In the genomic region with DNA sequence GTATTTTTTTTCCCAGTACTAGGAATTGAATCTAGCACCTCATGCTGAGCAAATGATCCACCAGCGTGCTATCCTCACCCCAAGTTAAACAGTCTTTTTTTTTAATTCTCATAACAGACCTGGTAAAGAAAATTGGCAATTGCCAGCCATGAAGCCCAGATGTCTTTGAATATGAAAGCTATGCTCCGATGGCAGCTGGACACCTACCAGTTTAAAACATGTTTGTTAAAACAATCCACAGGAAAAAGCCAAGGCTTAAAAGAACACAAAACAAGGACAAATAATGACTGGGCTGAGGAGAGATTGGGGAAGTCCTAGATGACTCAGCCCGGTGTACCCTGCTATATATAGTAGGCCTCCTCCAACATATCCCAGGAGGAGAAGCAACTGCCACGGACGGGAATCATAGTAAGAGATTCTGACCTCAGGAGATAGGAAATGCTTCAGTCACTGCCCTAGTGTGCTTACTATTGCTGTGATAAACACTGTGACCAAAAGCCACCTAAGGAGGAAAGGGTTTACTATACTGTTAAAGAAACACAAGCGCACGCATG, we compare ENCODE assay signal across 19 mouse cellular contexts. TPM values are rescaled to one million over a fixed set of nuclear protein-coding genes. Genes with fewer than 3 reads are reported as not detected.
DNase-seq lines count a peak whose midpoint lies in the region; ATAC-seq and TF ChIP-seq lines count a peak whose summit lies in the region.
"Had no signal": no experiment of that assay in that cellular context is flagged by ENCODE, and none has a peak within 500 bp of the region (broad histone marks: within the 10 kb centered on the region; RNA-seq: fewer than 3 reads in every experiment).

No protein-coding gene starts in this region.

- peak overlapping the region; percentile 43 for H3K27ac ChIP-seq in gastrocnemius, adult 2 months
- peak overlapping the region; percentile 4; the same call in 1 of the 2 replicates for H3K27ac ChIP-seq in left cerebral cortex, adult 2 months
- H3K27ac ChIP-seq in heart, postnatal 0 days (ENCODE audit: low read depth) = peak overlapping the region; percentile 56
- H3K27ac ChIP-seq in cerebellum, adult 2 months (ENCODE audit: insufficient read depth, low read length) = no peak overlapping the region
- H3K27ac ChIP-seq: embryonic facial prominence, embryonic 13.5 days; hindbrain, embryonic 12.5 days; limb, embryonic 15.5 days had no signal

- ATAC-seq in heart, postnatal 0 days (ENCODE audit: insufficient read depth, low read depth) = peak; percentile 54; the same call in 1 of the 2 replicates
- ATAC-seq: activated CD4-positive, CD25-positive, alpha-beta regulatory T cell, adult 4 months; forebrain, embryonic 14.5 days had no signal

- no peak for TF ChIP-seq POLR2A in cerebellum, adult 2 months (IDR thresholded peaks at IDR 0.05; ENCODE audit: borderline replicate concordance, insufficient read depth, low read length)

- H3K9me3 ChIP-seq in heart, postnatal 0 days (replicated peaks; ENCODE audit: control insufficient read depth, low read length) = no peaks in the 10 kb centered on the region
- H3K9me3 ChIP-seq: embryonic facial prominence, embryonic 13.5 days; G1E; hindbrain, embryonic 12.5 days; limb, embryonic 15.5 days had no signal

- DNase-seq in gastrocnemius, adult 2 months = no peak
- DNase-seq in gastrocnemius, postnatal 14 days = no peak
- no peak for DNase-seq in left cerebral cortex, adult 2 months (ENCODE audit: extremely low spot score in 1 of 2, low spot score in 2 of 2)
- DNase-seq in left cerebral cortex, postnatal 4 days = no peak
- DNase-seq in NIH3T3 (ENCODE audit: low read depth) = peak; percentile 44
- DNase-seq in heart, postnatal 0 days (ENCODE audit: low spot score) = peak; percentile 28
- DNase-seq in cerebellum, adult 2 months = no peak
- no peak for DNase-seq in urinary bladder, adult 2 months (ENCODE audit: low spot score)
- DNase-seq: cerebellum, postnatal 10 days; gastrocnemius, postnatal 10 days; right cerebral cortex, postnatal 25 days had no signal

- intact Hi-C loops in gastrocnemius, adult 2 months (cut with DNase I) = loop anchor here (5.0 kb wide), 1 partner anchor 42 kb away; no protein-coding TSS in a partner anchor
- intact Hi-C loops in gastrocnemius, postnatal 14 days (cut with DNase I; ENCODE audit: low total_unique reads) = no loop called here
- intact Hi-C loops in left cerebral cortex, adult 2 months (cut with DNase I) = no loop called here
- intact Hi-C loops in left cerebral cortex, postnatal 4 days (cut with DNase I) = loop anchor here (5.0 to 10.0 kb wide), 2 partner anchors 63 to 301 kb away; no protein-coding TSS in a partner anchor

- 0 out of 2 replicates have a peak, but pooled peaks cover 3% of the 10 kb centered on the region for H3K36me3 ChIP-seq in heart, postnatal 0 days (replicated peaks; ENCODE audit: control insufficient read depth, insufficient read depth, low read length)
- H3K36me3 ChIP-seq: embryonic facial prominence, embryonic 13.5 days; G1E; hindbrain, embryonic 12.5 days; limb, embryonic 15.5 days had no signal

- peaks cover 23% of the 10 kb centered on the region for H3K4me1 ChIP-seq in heart, postnatal 0 days (ENCODE audit: control insufficient read depth, insufficient read depth)
- H3K4me1 ChIP-seq in cerebellum, adult 2 months (ENCODE audit: control insufficient read depth, insufficient read depth, low read length) = no peaks in the 10 kb centered on the region

- no peaks in the 10 kb centered on the region for H3K27me3 ChIP-seq in heart, postnatal 0 days (ENCODE audit: control insufficient read depth, insufficient read depth, low read length)
- H3K27me3 ChIP-seq in cerebellum, adult 2 months (ENCODE audit: control insufficient read depth, insufficient read depth, low read length) = no peaks in the 10 kb centered on the region
- H3K27me3 ChIP-seq: embryonic facial prominence, embryonic 13.5 days; hindbrain, embryonic 12.5 days; limb, embryonic 15.5 days had no signal

- H3K4me2 ChIP-seq in heart, postnatal 0 days (ENCODE audit: low read depth, low read length) = no peak overlapping the region
- H3K4me2 ChIP-seq: embryonic facial prominence, embryonic 13.5 days; hindbrain, embryonic 12.5 days; limb, embryonic 15.5 days had no signal

- H3K9ac ChIP-seq in heart, postnatal 0 days (replicated peaks; ENCODE audit: low read depth, low read length) = no peak overlapping the region
- H3K9ac ChIP-seq: embryonic facial prominence, embryonic 13.5 days; hindbrain, embryonic 12.5 days; limb, embryonic 15.5 days had no signal

- TF ChIP-seq EP300 in heart, postnatal 0 days (IDR thresholded peaks at IDR 0.05; ENCODE audit: low read depth) = no peak

- 47% methylated on average over 7 of the region's 7 CpGs for WGBS in heart, postnatal 0 days
- 70% methylated on average over 7 of the region's 7 CpGs for WGBS in cerebellum, adult 2 months

- H3K4me3 ChIP-seq in gastrocnemius, adult 2 months = no peak overlapping the region
- H3K4me3 ChIP-seq in left cerebral cortex, adult 2 months = no peak overlapping the region
- H3K4me3 ChIP-seq in heart, postnatal 0 days (ENCODE audit: low read depth, low read length) = no peak overlapping the region
- no peak overlapping the region for H3K4me3 ChIP-seq in cerebellum, adult 2 months (replicated peaks; ENCODE audit: insufficient read depth, low read depth, low read length)
- H3K4me3 ChIP-seq: embryonic facial prominence, embryonic 13.5 days; hindbrain, embryonic 12.5 days; limb, embryonic 15.5 days had no signal

- TF ChIP-seq CTCF in gastrocnemius, adult 2 months (IDR thresholded peaks at IDR 0.05) = no peak
- no peak for TF ChIP-seq CTCF in left cerebral cortex, adult 2 months (IDR thresholded peaks at IDR 0.05)
- TF ChIP-seq CTCF in heart, postnatal 0 days (IDR thresholded peaks at IDR 0.05; ENCODE audit: low read depth) = no peak
- no peak for TF ChIP-seq CTCF in cerebellum, adult 2 months (IDR thresholded peaks at IDR 0.05; ENCODE audit: borderline replicate concordance, insufficient read depth, low read depth, low read length)

RNA-seq across cellular contexts. Expression of a gene that starts 6.6 kb away (rescaled TPM):
- 10 to 100 TPM in 1 of 2 experiments, 1 to 10 TPM in 1; 7.6 to 12.7 TPM for total RNA-seq in gastrocnemius, adult 2 months (2021)
- total RNA-seq in gastrocnemius, postnatal 14 days (2021) = 10 to 100 TPM; 27.7 to 33.5 TPM
- total RNA-seq in left cerebral cortex, adult 2 months (2021) = 10 to 100 TPM; 17.9 to 18.7 TPM
- total RNA-seq in left cerebral cortex, postnatal 4 days (2021) = 10 to 100 TPM; 11.7 to 13.8 TPM
- 75.4 and 84.2 TPM in 2 replicates for total RNA-seq in heart, postnatal 0 days (2014; rRNA removed; ENCODE audit: low replicate concordance)
- polyA plus RNA-seq in heart, postnatal 0 days (2015; fragmentation: Nextera tagmentation; extraction: Ambion mirVana) = 78.6 and 79.9 TPM in 2 replicates
- 33.8 and 34.1 TPM in 2 replicates for polyA plus RNA-seq in cerebellum, adult 2 months (2012; rRNA removed)
- polyA plus RNA-seq in urinary bladder, adult 2 months (2012; rRNA removed) = 209 and 233 TPM in 2 replicates
- total RNA-seq: G1E; megakaryocyte, adult 5-6 weeks had no signal
- polyA plus RNA-seq: activated CD4-positive, CD25-positive, alpha-beta regulatory T cell, adult 4 months; G1E had no signal

RNA-seq across cellular contexts. Expression of a gene that starts 49.9 kb away (rescaled TPM):
- not detected for total RNA-seq in gastrocnemius, adult 2 months (2021)
- not detected for total RNA-seq in gastrocnemius, postnatal 14 days (2021)
- total RNA-seq in left cerebral cortex, adult 2 months (2021) = 10 to 100 TPM; 64.9 to 65.5 TPM
- total RNA-seq in left cerebral cortex, postnatal 4 days (2021) = 1 to 10 TPM; 4.2 to 6.1 TPM
- total RNA-seq in heart, postnatal 0 days (2014; rRNA removed; ENCODE audit: low replicate concordance) = not detected in 2 replicates
- not detected in 2 replicates for polyA plus RNA-seq in heart, postnatal 0 days (2015; fragmentation: Nextera tagmentation; extraction: Ambion mirVana)
- 5.8 and 8.5 TPM in 2 replicates for polyA plus RNA-seq in cerebellum, adult 2 months (2012; rRNA removed)
- polyA plus RNA-seq in urinary bladder, adult 2 months (2012; rRNA removed) = not detected in 2 replicates
- total RNA-seq: gastrocnemius, postnatal 10 days; megakaryocyte, adult 5-6 weeks had no signal
- polyA plus RNA-seq: activated CD4-positive, CD25-positive, alpha-beta regulatory T cell, adult 4 months; C2C12; G1E; limb, embryonic 15.5 days had no signal

Comparison
In these comparisons a context has a peak if more than half of its experiments do, and no peak if none do; other contexts are left out.
1. RNA of a gene that starts 49.9 kb away (total RNA-seq): 64.9 to 65.5 TPM in left cerebral cortex, adult 2 months; 4.2 to 6.1 TPM in left cerebral cortex, postnatal 4 days, not detected in gastrocnemius, adult 2 months, not detected in gastrocnemius, postnatal 14 days and not detected in heart, postnatal 0 days; every median in the first group is over 4 times any median in the second.
2. intact Hi-C loops: an anchor here in gastrocnemius, adult 2 months (5.0 kb wide) and left cerebral cortex, postnatal 4 days (5.0 to 10.0 kb wide); none called in gastrocnemius, postnatal 14 days and left cerebral cortex, adult 2 months.
3. DNase-seq: peak in NIH3T3 (single experiment) and heart, postnatal 0 days (single experiment); none in gastrocnemius, adult 2 months (single experiment), gastrocnemius, postnatal 14 days (single experiment), left cerebral cortex, adult 2 months (0 of 2), left cerebral cortex, postnatal 4 days (single experiment), cerebellum, adult 2 months (0 of 2) and urinary bladder, adult 2 months (single experiment).